Mouse (Mus musculus) forebrain, embryonic 11.5 days (tissue): ENCODE data around the gene Pcnx. TPM values are rescaled to one million over a fixed set of nuclear protein-coding genes. Genes with fewer than 3 reads are reported as not detected.
"Not testable (repeated sequence)": the region's sequence is repeated elsewhere in the genome, so short reads cannot be mapped to it uniquely, and the experiment has no call there.

ENCODE experiments used
- ATAC-seq: fragments of 200-750 bp; cut with Nextera tagmentation; replicated peaks from 2 replicates; pipeline ENCODE4 v1.8.0; 2017; ENCODE audit warnings: moderate TSS enrichment; ENCODE audit not compliant: low FRiP score
- DNase-seq: peaks from one replicate; pipeline ENCODE4 v3.0.0-alpha.2; 2017; ENCODE audit warnings: low spot score
- H3K27ac ChIP-seq: fragments of 300-500 bp; sonication (generic); 2 replicates; pipeline ENCODE4 v1.5.1; 2014; ENCODE audit warnings: low read depth, low read length
- H3K27me3 ChIP-seq: fragments of 300-500 bp; sonication (generic); 2 replicates; pipeline ENCODE4 v1.6.1; 2014; ENCODE audit warnings: mild to moderate bottlenecking, low read length, mixed read lengths; ENCODE audit not compliant: control insufficient read depth, insufficient read depth
- H3K36me3 ChIP-seq: fragments of 300-500 bp; sonication (generic); 2 replicates; pipeline ENCODE4 v1.6.1; 2014; ENCODE audit warnings: mild to moderate bottlenecking, low read length, moderate library complexity, mixed read lengths; ENCODE audit not compliant: control insufficient read depth, insufficient read depth
- H3K4me1 ChIP-seq: fragments of 300-500 bp; sonication (generic); replicated peaks from 2 replicates; pipeline ENCODE4 v1.6.1; 2014; ENCODE audit warnings: low read length, mixed read lengths; ENCODE audit not compliant: control insufficient read depth, insufficient read depth
- H3K4me2 ChIP-seq: fragments of 300-500 bp; sonication (generic); 2 replicates; pipeline ENCODE4 v1.6.1; 2014; ENCODE audit warnings: low read depth, mild to moderate bottlenecking, low read length, moderate library complexity, mixed read lengths; ENCODE audit not compliant: severe bottlenecking
- H3K4me3 ChIP-seq: fragments of 300-500 bp; sonication (generic); 2 replicates; pipeline ENCODE4 v1.5.1; 2014; ENCODE audit warnings: low read depth, low read length
- H3K9ac ChIP-seq: fragments of 300-500 bp; sonication (generic); 2 replicates; pipeline ENCODE4 v1.6.1; 2014; ENCODE audit warnings: low read length
- H3K9me3 ChIP-seq: fragments of 300-500 bp; sonication (generic); 2 replicates; pipeline ENCODE4 v1.6.1; 2016; ENCODE audit warnings: low read length, mixed read lengths; ENCODE audit not compliant: control insufficient read depth
- WGBS: fragments of 180-500 bp; shearing (Covaris S2); extraction: QIAGEN DNeasy Blood & Tissue Kit; methylation state at CpG from one replicate; pipeline ENCODE4 v1.1.7; 2014; 5-methylcytosine and 5-hydroxymethylcytosine counted together
- polyA plus RNA-seq: library from polyadenylated mRNA; unstranded; fragments of >200 nt; fragmentation: Nextera tagmentation; extraction: Ambion mirVana; gene quantifications from 2 replicates; pipeline ENCODE4 v1.2.1, GENCODE M21; 2014

Gene Pcnx
- polyA plus RNA-seq, 1 experiment from 2014 or later = 14.6 TPM

- no peaks in the 10 kb centered on the region for H3K9me3 ChIP-seq
- 61% methylated on average over 3 of the region's 3 CpGs for WGBS
- no peak overlapping the region for H3K4me2 ChIP-seq
- DNase-seq (no peak), ATAC-seq (no peak)
- H3K9ac ChIP-seq = no peak overlapping the region
- H3K36me3 ChIP-seq = peaks cover 4% of the 10 kb centered on the region; the same call in 1 of the 2 replicates
- no peak overlapping the region for H3K27ac ChIP-seq
- H3K4me1 ChIP-seq = no peaks in the 10 kb centered on the region
- H3K4me3 ChIP-seq = no peak overlapping the region
- H3K27me3 ChIP-seq = no peaks in the 10 kb centered on the region
Observed at GRCm38 (mm10) chr12:81997497-81997896, 137.7 kb downstream of the Pcnx start.

GRCm38 (mm10) chr12:82002697-82003096 lies 142.9 kb downstream of the Pcnx start:
- H3K9ac ChIP-seq, H3K27me3 ChIP-seq, H3K36me3 ChIP-seq, H3K27ac ChIP-seq, H3K9me3 ChIP-seq, DNase-seq, ATAC-seq, H3K4me3 ChIP-seq, H3K4me1 ChIP-seq, H3K4me2 ChIP-seq: not testable (repeated sequence)
- WGBS = no CpG with 5 or more reads among the region's 6 CpGs

- not testable (repeated sequence) for H3K4me1 ChIP-seq, ATAC-seq, H3K27ac ChIP-seq, H3K4me2 ChIP-seq, H3K9ac ChIP-seq, H3K9me3 ChIP-seq, H3K36me3 ChIP-seq, H3K27me3 ChIP-seq, H3K4me3 ChIP-seq, DNase-seq
- WGBS = no CpG with 5 or more reads among the region's 6 CpGs
Observed at GRCm38 (mm10) chr12:82025901-82026633, 166.2 kb downstream of the Pcnx start.

GRCm38 (mm10) chr12:82033524-82033923 lies 173.7 kb downstream of the Pcnx start:
- not testable (repeated sequence) for H3K27me3 ChIP-seq
- no CpG with 5 or more reads among the region's 6 CpGs for WGBS

GRCm38 (mm10) chr12:82033973-82034372 lies 174.2 kb downstream of the Pcnx start:
- WGBS = no CpG with 5 or more reads among the region's 6 CpGs
- H3K27me3 ChIP-seq, H3K27ac ChIP-seq, H3K4me1 ChIP-seq, H3K4me2 ChIP-seq, H3K36me3 ChIP-seq, H3K9me3 ChIP-seq, DNase-seq, H3K4me3 ChIP-seq, ATAC-seq, H3K9ac ChIP-seq: not testable (repeated sequence)

More at GRCm38 (mm10) chr12:82033524-82033923, 173.7 kb downstream of the Pcnx start:
- not testable (repeated sequence) for H3K9ac ChIP-seq, H3K9me3 ChIP-seq, H3K4me1 ChIP-seq, H3K4me2 ChIP-seq, H3K36me3 ChIP-seq, DNase-seq, H3K4me3 ChIP-seq, H3K27ac ChIP-seq
- ATAC-seq = peak; percentile 73

- not testable (repeated sequence) for DNase-seq, H3K27me3 ChIP-seq, H3K9ac ChIP-seq, H3K9me3 ChIP-seq, ATAC-seq, H3K4me2 ChIP-seq, H3K36me3 ChIP-seq, H3K27ac ChIP-seq, H3K4me3 ChIP-seq, H3K4me1 ChIP-seq
- WGBS = no CpG with 5 or more reads among the region's 4 CpGs
Observed at GRCm38 (mm10) chr12:82044078-82044477, 184.3 kb downstream of the Pcnx start.

Other genes starting within 250 kb of the Pcnx start
- gene Ttc9, start 228.8 kb upstream of the Pcnx start, polyA plus RNA-seq = 2.9 and 3.1 TPM in 2 replicates
- 3.0 and 3.9 TPM in 2 replicates for gene Map3k9, start 78.8 kb upstream of the Pcnx start, polyA plus RNA-seq